ENCODE assay signal across 8 mouse cellular contexts in genomic region chr19:32484941-32485660, GRCm38 (mm10). TPM values are rescaled to one million over a fixed set of nuclear protein-coding genes. Genes with fewer than 3 reads are reported as not detected.
DNase-seq lines count a peak whose midpoint lies in the region; ATAC-seq and TF ChIP-seq lines count a peak whose summit lies in the region.

No protein-coding gene starts in this region.

- ATAC-seq in heart, embryonic 15.5 days (replicated peaks; ENCODE audit: insufficient number of reproducible peaks, insufficient read depth, low FRiP score, low read depth) = no peak
- no peak for ATAC-seq in G1E (ENCODE audit: extremely low read depth, insufficient number of reproducible peaks, low FRiP score, poor library complexity, severe bottlenecking)
- peak; percentile 5 for ATAC-seq in forebrain, postnatal 0 days
- ATAC-seq in megakaryocyte-erythroid progenitor cell, adult 5-6 weeks (replicated peaks; ENCODE audit: low FRiP score, low TSS enrichment, poor library complexity, severe bottlenecking) = peak; percentile 31

- peak overlapping the region; percentile 89 for H3K27ac ChIP-seq in heart, embryonic 15.5 days
- H3K27ac ChIP-seq in forebrain, postnatal 0 days (ENCODE audit: low read depth, low read length) = peak overlapping the region; percentile 82

- no peak for DNase-seq in heart, postnatal 36 days
- DNase-seq in G1E (ENCODE audit: low spot score) = no peak
- no peak for DNase-seq in forebrain, postnatal 0 days
- no peak for DNase-seq in natural killer cell, adult 2 months (ENCODE audit: low spot score in 2 of 2)
- no peak for DNase-seq in cerebellum, adult 11 months
- no peak for DNase-seq in thymus, postnatal 14 days

- peak overlapping the region; percentile 81 for H3K9ac ChIP-seq in heart, embryonic 15.5 days
- H3K9ac ChIP-seq in forebrain, postnatal 0 days = peak overlapping the region; percentile 79

- H3K36me3 ChIP-seq in heart, embryonic 15.5 days = no peaks in the 10 kb centered on the region
- H3K36me3 ChIP-seq in G1E (replicated peaks) = peaks cover 12% of the 10 kb centered on the region
- no peaks in the 10 kb centered on the region for H3K36me3 ChIP-seq in forebrain, postnatal 0 days (ENCODE audit: insufficient read depth)

- H3K9me3 ChIP-seq in heart, embryonic 15.5 days (replicated peaks) = no peaks in the 10 kb centered on the region
- H3K9me3 ChIP-seq in G1E (replicated peaks) = no peaks in the 10 kb centered on the region
- H3K9me3 ChIP-seq in forebrain, postnatal 0 days (ENCODE audit: low read length) = no peaks in the 10 kb centered on the region

- intact Hi-C loops in heart, postnatal 36 days (cut with DNase I) = loop anchor here (5.0 kb wide), 1 partner anchor 323 kb away; no protein-coding TSS in a partner anchor

- peak overlapping the region; percentile 84 for H3K4me3 ChIP-seq in heart, embryonic 15.5 days
- H3K4me3 ChIP-seq in G1E (ENCODE audit: low read depth, low read length) = peak overlapping the region; percentile 87
- peak overlapping the region; percentile 80 for H3K4me3 ChIP-seq in forebrain, postnatal 0 days (ENCODE audit: low read depth, low read length)

- H3K4me2 ChIP-seq in heart, embryonic 15.5 days = peak overlapping the region; percentile 88
- H3K4me2 ChIP-seq in forebrain, postnatal 0 days (ENCODE audit: low read depth) = peak overlapping the region; percentile 85

- no peaks in the 10 kb centered on the region for H3K27me3 ChIP-seq in heart, embryonic 15.5 days
- no peaks in the 10 kb centered on the region for H3K27me3 ChIP-seq in G1E (ENCODE audit: insufficient read depth, low read length)
- no peaks in the 10 kb centered on the region for H3K27me3 ChIP-seq in forebrain, postnatal 0 days (ENCODE audit: insufficient read depth, low read length)

- TF ChIP-seq CTCF in G1E (IDR thresholded peaks at IDR 0.05; ENCODE audit: low read depth, low read length) = no peak
- TF ChIP-seq CTCF in forebrain, postnatal 0 days (IDR thresholded peaks at IDR 0.05; ENCODE audit: low read depth) = no peak

- WGBS in heart, embryonic 15.5 days = 16% methylated on average over 13 of the region's 13 CpGs
- WGBS in forebrain, postnatal 0 days = 15% methylated on average over 13 of the region's 13 CpGs

- H3K4me1 ChIP-seq in heart, embryonic 15.5 days (replicated peaks) = peaks cover 24% of the 10 kb centered on the region
- peaks cover 40% of the 10 kb centered on the region for H3K4me1 ChIP-seq in G1E (ENCODE audit: insufficient read depth, low read depth, low read length)
- H3K4me1 ChIP-seq in forebrain, postnatal 0 days (ENCODE audit: insufficient read depth) = peaks cover 18% of the 10 kb centered on the region

RNA-seq across cellular contexts. Expression of gene Minpp1, which starts 0.5 kb away (rescaled TPM):
- polyA plus RNA-seq in heart, embryonic 15.5 days (2015; fragmentation: Nextera tagmentation; extraction: Ambion mirVana) = 44.0 and 47.8 TPM in 2 replicates
- total RNA-seq in heart, postnatal 36 days (2021) = 10 to 100 TPM; 14.1 to 15.3 TPM
- total RNA-seq in G1E (2014; fragmentation: Nextera tagmentation) (62.6 and 63.2 TPM in 2 replicates), G1E (2017) (68.8 and 73.1 TPM in 2 replicates)
- 197 and 273 TPM in 2 replicates for polyA plus RNA-seq in G1E (2012)
- total RNA-seq in forebrain, postnatal 0 days (2014; rRNA removed) = 75.6 and 84.8 TPM in 2 replicates
- polyA plus RNA-seq in forebrain, postnatal 0 days (2015; fragmentation: Nextera tagmentation; extraction: Ambion mirVana) = 52.6 and 58.6 TPM in 2 replicates
- 239 and 247 TPM in 2 replicates for total RNA-seq in megakaryocyte-erythroid progenitor cell, adult 5-6 weeks (2014; fragmentation: Nextera tagmentation)
- 192 and 210 TPM in 2 replicates for total RNA-seq in megakaryocyte-erythroid progenitor cell, adult 5-6 weeks (2017)

RNA-seq across cellular contexts. Expression of gene Rpl9-ps6, which starts 18.7 kb away (rescaled TPM):
- 55.3 and 74.5 TPM in 2 replicates for polyA plus RNA-seq in heart, embryonic 15.5 days (2015; fragmentation: Nextera tagmentation; extraction: Ambion mirVana)
- total RNA-seq in heart, postnatal 36 days (2021) = 10 to 100 TPM; 27.7 to 36.1 TPM
- total RNA-seq in G1E (2014; fragmentation: Nextera tagmentation) (13.8 and 18.3 TPM in 2 replicates), G1E (2017) (103 and 117 TPM in 2 replicates)
- 1.9 and 2.0 TPM in 2 replicates for polyA plus RNA-seq in G1E (2012)
- 94.9 and 106 TPM in 2 replicates for total RNA-seq in forebrain, postnatal 0 days (2014; rRNA removed)
- 54.1 and 69.9 TPM in 2 replicates for polyA plus RNA-seq in forebrain, postnatal 0 days (2015; fragmentation: Nextera tagmentation; extraction: Ambion mirVana)
- 149 and 176 TPM in 2 replicates for total RNA-seq in megakaryocyte-erythroid progenitor cell, adult 5-6 weeks (2014; fragmentation: Nextera tagmentation)
- total RNA-seq in megakaryocyte-erythroid progenitor cell, adult 5-6 weeks (2017) = 113 and 151 TPM in 2 replicates

Comparison
In these comparisons a context has a peak if more than half of its experiments do, and no peak if none do; other contexts are left out.
1. ATAC-seq: peak in forebrain, postnatal 0 days (single experiment) and megakaryocyte-erythroid progenitor cell, adult 5-6 weeks (single experiment); none in heart, embryonic 15.5 days (single experiment) and G1E (single experiment).
2. Peak in every context shown above with its lines, with median percentiles within 50 percentile points of each other: H3K4me3 ChIP-seq.